Mouse (Mus musculus) heart, postnatal 0 days (tissue): ENCODE measurements at regions not wholly inside any gene's neighbourhood (a gene's known extent, or its start where the extent isn't known, plus 50 kb on each side); places are given as distances from the start of the nearest gene placed in this dataset.
A peak's percentile ranks its signal among the peaks of the same experiment; 100 is the strongest.

Experiments
- CTCF ChIP-seq: IDR thresholded peaks from 2 replicates; pipeline ENCODE4 v1.5.1; 2016; ENCODE audit warnings: antibody characterized with exemption, control low read depth, low read depth
- EP300 ChIP-seq: IDR thresholded peaks from 2 replicates; pipeline ENCODE4 v1.6.1; 2016; ENCODE audit warnings: antibody characterized with exemption, low read depth

- TF ChIP-seq EP300 (no peak), CTCF (peak; percentile 27)
Observed at GRCm38 (mm10) chr9:112793537-112793936, 557.8 kb upstream of the Arpp21 start.
